Mouse (Mus musculus) E14TG2a.4 (cell line): ENCODE results near the gene Crybg1.
"Not testable (repeated sequence)": the region's sequence is repeated elsewhere in the genome, so short reads cannot be mapped to it uniquely, and the experiment has no call there.

Source experiments
- CTCF ChIP-seq: conservative IDR thresholded peaks from 2 replicates; pipeline ENCODE4 v1.5.1; 2014; ENCODE audit warnings: low read length
- NANOG ChIP-seq: IDR thresholded peaks from 2 replicates; pipeline ENCODE4 v1.6.1; 2014; ENCODE audit warnings: borderline replicate concordance, low read length, mixed read lengths

DNA sequence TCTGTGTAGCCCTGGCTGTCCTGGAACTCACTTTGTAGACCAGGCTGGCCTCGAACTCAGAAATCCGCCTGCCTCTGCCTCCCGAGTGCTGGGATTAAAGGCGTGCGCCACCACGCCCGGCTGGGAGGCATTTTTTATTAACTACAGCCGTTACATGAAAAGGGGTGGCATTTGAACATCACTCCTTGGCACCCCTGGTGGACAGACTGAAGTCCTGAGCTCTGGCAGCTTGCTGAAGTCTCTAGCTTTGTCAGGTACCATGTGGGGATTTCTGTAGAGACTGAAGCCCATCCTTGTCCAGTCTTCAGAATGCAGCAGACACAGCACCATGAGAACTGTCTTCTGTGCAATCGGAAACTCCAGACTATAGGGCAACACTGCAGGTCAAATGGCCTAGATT, 222.9 kb downstream of the Crybg1 start:
- TF ChIP-seq CTCF = 0 out of 2 replicates have a peak, but pooled peaks have one; percentile 6
- not testable (repeated sequence) for TF ChIP-seq NANOG
